Mouse (Mus musculus) right cerebral cortex, adult 2 months (tissue): ENCODE results near the gene Mfsd1.

Experiments
- DNase-seq, 2 experiments: peaks; one replicate each; pipeline ENCODE4 v3.0.0; 2021 to 2022; ENCODE audit warnings: low spot score in 2 of 2

Gene Mfsd1

DNA sequence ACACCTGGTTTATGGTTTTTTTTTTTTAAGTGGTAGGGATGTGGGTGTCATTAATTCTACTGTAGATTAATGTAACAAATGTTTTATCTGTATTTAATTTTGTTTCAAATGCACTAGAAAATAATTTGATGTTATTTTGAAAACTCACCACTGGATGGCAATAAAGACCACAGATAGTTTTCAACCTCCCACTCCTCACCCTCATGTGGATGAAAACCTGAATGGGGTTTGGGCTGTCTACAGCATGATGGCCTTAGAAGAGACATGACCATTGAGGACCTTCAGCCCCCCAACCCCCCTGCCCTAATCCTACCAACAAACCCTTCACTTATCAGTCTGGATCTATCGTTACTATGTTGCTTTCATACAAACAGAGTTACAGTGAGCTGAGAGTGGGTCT is 42.1 kb downstream of the Mfsd1 start:
- DNase-seq, result peak in 1 of 2 experiments; percentile 4

DNA sequence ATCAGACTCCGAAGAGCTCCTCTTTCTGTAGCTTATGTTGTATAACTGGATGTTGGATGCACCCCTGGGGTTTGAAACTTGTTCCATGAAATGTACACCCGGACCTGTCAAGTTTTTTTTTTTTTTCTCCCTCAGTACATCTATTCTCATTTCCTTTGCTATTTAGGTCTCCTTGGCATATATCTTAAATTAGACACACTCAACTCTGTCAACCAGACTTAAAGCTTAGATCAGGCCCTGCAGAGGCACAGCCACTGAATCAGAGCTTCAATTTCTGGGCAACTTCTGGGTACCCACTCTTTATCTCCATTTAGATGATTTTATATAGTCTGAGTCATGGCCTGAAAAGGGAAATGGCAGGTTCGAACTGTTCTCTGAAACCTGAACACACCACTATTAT is 60.6 kb downstream of the Mfsd1 start:
- DNase-seq, result peak in 1 of 2 experiments; percentile 5

DNA sequence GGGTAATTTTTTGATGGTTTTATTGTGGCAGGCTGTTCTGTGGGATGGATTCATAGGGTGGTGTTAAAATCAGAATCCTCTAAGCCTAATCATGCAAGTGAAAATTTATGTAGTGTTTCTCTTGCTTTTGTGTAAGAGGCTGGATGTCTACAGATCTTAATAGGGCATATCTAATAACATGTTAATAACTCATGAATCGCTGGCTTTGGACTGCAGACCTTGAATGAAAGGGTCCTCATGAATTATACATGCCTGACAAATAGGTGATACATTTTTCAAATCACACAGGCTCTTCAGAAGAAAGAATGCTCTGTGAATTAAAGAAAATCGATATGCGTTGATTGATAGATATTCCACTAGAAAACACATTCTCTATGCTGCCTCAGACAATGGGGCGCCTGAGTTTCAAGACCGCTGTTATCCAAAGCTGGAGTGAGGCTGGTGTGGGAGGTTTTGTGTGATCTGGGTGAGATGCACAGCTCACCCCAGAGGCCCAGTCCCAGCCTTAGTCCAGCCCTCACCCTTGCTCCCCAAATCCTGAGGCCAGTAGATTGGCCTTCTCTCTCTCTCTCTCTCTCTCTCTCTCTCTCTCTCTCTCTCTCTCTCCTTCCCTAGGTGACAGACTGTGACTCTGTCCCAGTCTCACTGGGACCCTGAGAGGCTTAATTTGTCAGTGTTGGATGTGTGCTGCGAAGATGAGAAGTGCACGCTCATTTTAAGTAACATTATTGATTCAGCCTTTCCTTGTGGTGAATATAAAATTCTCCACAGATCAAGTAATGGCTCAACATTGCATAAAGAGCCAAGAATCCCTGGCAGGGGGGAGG is 63.3 kb downstream of the Mfsd1 start:
- DNase-seq, result no peak
